Mouse (Mus musculus) urinary bladder, adult 2 months (tissue): ENCODE data around the gene Auts2. TPM values are rescaled to one million over a fixed set of nuclear protein-coding genes. Genes with fewer than 3 reads are reported as not detected.

Experiments
- DNase-seq: peaks from one replicate; pipeline ENCODE4 v3.0.0; 2022; ENCODE audit warnings: low spot score
- polyA plus RNA-seq: library from polyadenylated mRNA; depleted of rRNA; stranded (reverse); fragments of >200 nt; gene quantifications from 2 replicates; pipeline ENCODE4 v1.2.3, GENCODE M21; 2012

The Auts2 gene
- polyA plus RNA-seq, 1 experiment = 15.1 TPM

GRCm38 (mm10) chr5:132184395-132185095, 358.6 kb downstream of the Auts2 start:
- no peak for DNase-seq

DNA sequence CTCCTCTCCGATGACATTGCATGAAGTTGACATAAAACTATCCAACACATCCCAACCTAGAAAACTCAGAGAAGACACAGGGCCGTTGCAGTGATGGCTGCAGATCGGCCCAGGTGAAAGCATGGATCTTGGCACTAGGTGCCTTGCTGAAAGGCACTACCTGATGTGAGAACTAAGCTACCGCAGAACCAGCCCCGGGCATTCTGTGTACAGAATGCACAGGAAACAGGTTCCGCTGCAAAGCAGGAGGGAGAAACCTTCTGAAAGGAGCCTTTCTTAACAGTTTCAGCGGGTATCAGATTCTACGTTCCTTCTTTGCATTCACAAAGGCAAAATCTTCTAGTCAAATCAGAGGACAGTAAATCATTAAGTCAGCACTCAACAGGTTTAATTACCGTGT, 361.1 kb downstream of the Auts2 start:
- DNase-seq = no peak

DNA sequence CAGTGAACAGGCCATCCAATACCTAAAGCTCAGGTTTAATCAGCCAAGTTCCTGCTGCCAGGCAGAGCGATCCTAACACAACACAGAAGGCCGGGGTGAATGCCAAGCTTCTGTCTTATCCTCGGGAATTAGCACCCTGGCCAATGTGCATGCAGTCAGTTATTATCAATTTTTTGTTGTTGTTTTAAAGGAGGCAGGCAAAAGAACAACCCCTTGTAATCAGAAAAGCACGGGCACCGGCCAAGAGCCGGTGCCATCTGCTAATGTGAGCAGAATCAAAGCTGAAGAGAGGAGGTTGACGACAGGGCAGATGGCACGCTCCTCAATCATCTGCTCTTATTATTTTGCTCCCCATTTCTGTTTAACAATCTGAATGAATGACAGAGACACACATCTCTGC, 373.1 kb downstream of the Auts2 start:
- no peak for DNase-seq

- no peak for DNase-seq
Measured at GRCm38 (mm10) chr5:132168805-132169204, 374.3 kb downstream of the Auts2 start.

DNA sequence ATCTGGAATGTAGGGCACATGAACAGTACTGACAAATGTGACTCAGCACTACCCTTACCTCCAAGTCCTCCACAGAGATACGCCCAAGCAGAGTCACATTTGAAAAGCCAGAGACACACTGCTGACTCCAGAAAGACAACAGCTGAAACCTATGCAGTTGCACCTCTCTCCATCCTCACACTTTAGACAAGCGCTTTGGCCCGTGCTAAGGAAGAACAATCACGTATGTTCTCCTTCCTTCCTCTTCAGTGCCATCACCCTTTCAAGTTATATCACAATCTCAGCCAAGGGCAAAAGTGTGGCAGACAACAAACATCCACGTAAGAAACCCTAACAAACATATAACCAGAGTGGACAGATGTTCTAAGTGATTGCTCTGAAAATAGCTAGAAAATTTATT, 374.9 kb downstream of the Auts2 start:
- no peak for DNase-seq

- no peak for DNase-seq
Measured at GRCm38 (mm10) chr5:132166559-132166958, 376.6 kb downstream of the Auts2 start.

DNA sequence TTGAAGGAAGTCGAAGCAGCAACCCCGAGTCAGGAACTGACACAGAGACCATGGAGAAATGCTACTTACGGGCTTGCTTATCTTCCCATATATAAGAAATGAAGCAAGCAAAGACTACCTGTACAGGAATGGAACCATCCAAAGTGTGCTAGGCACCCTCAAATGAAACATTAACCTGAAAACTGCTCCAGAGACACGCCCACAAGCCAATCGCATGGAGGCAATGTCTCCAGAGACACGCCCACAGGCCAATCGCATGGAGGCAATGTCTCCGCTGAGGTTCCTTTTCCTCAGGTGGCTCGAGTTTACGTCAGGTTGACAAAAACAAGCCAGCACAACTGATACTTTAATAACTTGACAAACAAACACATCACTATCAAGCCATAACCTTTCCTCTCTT, 379.2 kb downstream of the Auts2 start:
- no peak for DNase-seq

- DNase-seq = no peak
Measured at GRCm38 (mm10) chr5:132162206-132162533, 381.0 kb downstream of the Auts2 start.

DNA sequence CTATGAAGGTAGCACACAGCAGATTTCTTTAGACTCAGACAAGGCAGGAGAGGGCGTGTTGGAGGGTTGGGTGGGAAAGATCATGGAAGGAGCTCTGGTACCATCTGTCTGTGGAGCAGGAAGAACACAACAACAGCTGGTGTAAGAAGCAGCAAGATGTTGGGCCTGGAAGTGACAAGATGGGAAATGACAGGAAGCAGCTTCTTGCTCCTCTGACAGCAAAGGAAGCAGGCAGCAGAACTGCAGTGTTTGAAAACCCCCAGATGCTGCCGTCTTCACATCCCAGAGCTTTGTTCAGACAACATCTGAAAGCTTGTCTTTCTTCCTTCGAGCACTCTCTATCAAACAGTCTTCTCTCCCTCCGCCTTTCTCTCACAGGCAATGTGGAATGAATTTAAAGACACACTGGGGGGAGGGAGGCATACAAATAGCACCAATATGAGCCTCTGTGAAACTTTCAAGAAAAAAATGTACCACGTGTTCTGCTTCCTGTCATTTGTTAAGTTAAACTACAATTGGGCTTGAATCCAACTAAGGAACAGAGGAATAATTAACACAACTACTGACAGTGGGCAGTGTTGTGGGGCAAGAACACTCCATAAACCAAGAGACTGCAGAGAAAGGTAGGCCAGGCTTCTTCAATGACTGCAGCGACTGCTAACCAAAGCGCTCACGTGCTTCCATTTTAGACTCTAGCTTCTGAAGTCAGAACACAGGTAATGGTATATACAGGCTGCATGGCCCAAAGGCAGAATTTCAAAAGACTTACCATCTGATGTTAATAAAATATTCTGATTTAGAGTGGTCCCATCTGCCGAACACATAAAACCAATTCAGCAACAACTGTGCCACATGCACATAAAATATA, 381.6 kb downstream of the Auts2 start:
- DNase-seq = no peak

GRCm38 (mm10) chr5:132144181-132144580, 399.0 kb downstream of the Auts2 start:
- no peak for DNase-seq

GRCm38 (mm10) chr5:132140816-132141215, 402.3 kb downstream of the Auts2 start:
- no peak for DNase-seq

DNA sequence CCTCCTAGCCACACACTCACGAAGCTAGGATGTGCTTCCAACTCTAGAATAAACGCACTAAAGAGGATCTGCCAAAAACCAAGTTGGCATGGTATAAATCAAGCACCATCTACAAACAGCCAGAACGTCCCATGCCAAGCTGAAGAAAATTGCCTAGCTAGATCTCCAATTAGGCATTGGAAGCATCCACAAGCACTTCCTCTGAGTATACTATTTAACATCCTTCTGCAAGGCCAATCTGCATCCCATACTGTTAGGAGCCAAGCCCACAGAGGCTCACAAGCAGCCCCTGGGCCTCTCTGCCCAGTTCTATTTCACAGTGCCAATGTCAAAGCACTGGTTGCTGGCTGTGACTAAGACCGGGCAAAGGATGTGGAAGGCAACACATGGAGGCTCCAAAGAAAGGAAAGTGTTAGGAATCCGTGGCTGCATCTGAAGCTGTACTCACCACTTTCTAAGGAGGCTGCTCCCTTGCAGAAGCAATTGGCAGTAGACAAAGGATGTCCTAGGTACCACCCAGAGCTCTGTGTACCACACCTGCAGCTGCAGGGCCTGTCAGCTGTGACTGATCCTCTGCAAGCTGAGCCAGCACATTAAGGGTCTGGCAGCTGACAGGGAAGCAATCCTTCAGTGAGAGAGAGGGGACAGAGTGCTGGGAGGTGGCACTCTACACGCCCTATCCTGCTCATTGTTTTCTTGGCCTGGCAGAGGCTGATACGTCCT, 407.0 kb downstream of the Auts2 start:
- DNase-seq = no peak

DNA sequence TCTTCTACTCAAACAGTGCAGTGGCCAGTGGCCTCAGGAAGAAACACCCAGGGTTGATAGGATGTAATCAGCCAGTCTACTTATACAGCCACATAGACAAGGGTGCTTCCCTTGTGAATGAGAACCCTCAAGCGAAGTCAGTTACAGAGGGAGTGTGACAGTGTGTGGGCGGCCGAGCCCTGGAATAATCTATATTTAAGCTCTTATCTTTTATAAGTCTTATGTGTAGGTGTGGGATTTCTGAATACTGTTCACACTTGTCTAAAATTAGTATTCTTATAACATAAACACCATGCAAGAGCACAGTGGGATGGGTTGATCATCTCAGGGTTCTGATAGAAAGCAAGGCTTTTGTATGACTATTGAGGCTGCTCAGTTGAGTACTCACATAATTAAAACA, 411.2 kb downstream of the Auts2 start:
- DNase-seq = no peak

DNA sequence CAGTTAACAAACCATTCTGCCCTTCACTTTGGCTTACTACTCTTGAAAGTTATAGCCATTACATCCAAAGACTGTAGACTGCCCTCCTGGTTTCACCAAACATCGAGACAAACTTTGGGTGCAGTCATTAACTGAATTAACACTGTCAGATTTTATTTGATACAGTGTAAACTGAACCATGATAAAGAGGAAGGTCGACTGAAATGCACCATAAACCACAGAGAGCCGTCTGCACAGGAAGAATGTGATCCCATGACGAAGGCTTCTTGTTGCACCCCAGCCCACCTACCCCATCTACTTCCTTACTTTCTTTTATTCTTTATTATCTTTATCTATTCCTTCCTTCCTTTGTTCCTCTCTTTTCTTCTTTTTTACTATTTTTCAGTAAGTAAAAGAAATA, 412.6 kb downstream of the Auts2 start:
- DNase-seq = no peak

GRCm38 (mm10) chr5:132126626-132127025, 416.5 kb downstream of the Auts2 start:
- DNase-seq = no peak

- no peak for DNase-seq
Measured at GRCm38 (mm10) chr5:132115631-132116030, 427.5 kb downstream of the Auts2 start.

GRCm38 (mm10) chr5:132114561-132115301, 428.4 kb downstream of the Auts2 start:
- DNase-seq = no peak

DNA sequence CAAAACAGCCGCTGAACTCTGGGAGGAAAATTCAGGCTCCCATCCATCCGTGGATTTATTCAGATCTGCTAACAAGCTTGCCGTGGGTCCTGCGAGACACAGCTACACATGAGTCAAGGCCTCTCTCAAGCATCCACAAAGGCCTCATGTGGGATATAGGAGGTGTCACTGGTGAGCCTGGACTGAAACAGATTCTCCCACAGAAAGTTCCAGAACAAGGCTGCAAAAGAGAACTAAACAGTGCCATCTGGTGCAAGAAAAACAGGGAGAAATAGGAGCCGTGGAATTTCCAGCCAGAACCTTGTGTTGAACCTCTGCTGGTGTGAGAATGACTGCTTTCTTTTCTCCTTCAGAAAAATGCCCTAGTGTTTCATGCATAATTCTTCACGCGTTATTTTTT, 429.7 kb downstream of the Auts2 start:
- no peak for DNase-seq

DNA sequence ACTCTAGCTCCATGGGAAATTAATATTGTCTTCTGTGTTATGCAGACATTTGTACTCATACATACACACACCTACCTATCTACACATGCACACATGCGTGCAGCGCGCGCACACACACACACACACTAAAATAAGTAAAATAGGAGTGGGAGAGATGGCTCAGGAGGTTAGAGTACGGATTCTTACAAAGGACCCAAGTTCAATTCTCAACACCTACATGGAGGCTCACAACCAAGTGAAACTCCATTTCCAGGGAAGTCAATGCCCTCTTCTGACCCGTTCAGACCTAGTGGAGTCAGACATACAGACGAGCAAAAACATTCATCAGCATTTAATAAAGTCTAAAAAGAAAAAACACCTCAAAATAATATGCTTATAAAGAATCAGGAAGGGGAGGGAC, 430.5 kb downstream of the Auts2 start:
- DNase-seq = no peak

- DNase-seq = no peak
Measured at GRCm38 (mm10) chr5:132102426-132102825, 440.7 kb downstream of the Auts2 start.

DNA sequence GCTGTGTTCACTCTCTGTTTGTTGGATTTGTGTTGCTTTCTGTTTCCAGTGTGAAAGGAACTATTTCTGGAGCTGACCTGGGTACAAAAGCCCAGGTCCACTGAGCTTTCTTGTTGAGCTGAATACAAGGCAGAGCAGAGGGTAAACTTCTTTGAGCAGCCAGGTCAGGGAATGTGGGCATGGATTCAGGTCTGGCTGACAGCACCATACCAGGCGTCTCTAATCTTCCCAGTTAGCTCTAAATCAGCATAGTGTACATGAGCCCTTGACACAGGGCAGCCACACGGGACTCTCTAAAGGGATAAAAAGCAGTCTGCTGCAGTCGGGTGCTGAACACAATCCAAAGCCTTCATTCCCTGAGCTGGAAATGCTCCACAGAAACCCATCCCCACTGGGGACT, 444.7 kb downstream of the Auts2 start:
- DNase-seq = no peak

GRCm38 (mm10) chr5:132092721-132093120, 450.4 kb downstream of the Auts2 start:
- no peak for DNase-seq
